Mouse (Mus musculus) frontal cortex, postnatal 36 days (tissue): Measurements from ENCODE around the gene Chordc1.
"Not testable (repeated sequence)": the region's sequence is repeated elsewhere in the genome, so short reads cannot be mapped to it uniquely, and the experiment has no call there.

Experiments used
- DNase-seq, 2 experiments: peaks; one replicate each; pipeline ENCODE4 v3.0.0; 2022; ENCODE audit warnings: low spot score in 2 of 2

The Chordc1 gene

DNA sequence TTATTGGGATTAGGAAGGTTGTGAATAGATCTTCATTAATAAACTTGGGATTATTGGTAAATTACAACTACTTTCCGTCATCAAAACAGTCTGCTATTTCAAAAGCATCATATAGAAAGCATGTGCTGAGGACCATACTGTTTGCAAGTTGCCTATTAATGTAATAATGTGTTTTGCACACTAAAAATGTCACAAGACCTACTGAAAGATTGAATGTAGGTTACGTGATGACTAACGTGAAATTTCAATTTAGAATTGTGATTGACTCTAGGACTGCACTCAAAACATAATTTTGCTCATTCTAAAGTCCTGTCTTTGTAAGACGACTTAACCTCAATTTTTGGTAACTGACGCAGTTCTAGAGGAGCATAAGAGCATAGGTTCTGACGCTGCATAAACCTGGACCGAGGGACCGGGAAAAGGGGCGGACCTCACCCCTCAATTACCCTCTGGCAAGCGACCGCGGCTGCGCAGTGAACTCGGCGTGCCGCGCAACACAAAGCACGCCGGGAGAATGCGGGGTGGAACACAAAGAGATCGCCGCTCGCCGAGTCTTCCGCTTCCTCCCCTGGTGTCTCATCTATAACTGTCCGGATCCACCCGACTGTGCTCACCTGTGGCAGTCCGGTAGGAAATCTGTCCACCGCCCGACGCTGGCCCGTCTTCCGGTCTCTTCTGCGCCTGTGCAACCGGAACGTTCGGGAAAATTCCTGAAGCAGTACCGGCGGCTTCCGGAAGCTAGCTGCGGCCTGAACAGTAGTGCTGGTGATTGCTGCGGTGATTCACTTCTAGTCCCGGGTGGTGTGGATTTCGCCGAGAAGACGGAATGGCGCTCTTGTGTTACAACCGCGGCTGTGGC, at the start of gene Chordc1:
TSS of gene Chordc1 (plus strand) at position 555 of the 859 bp plus-strand sequence.
- peak; percentile 97 for DNase-seq

DNA sequence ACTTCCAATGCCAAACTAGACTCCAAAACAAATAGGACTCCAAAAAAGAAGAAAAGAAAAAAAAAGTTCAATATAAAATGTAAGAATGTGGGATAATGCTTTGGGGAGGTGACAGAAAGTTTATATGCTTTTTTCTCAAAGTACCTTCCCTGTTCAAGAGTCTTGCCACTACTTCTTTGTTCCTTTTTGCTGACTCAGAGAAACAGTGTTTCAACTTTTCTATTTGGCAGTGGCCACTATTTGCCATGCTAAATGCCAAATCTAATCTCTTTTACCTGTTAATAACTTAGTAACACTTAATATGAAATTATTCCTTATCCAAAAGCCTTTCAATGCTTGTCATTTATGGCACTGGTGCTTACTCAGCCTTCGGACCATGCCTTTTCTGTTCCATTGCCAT, 16.0 kb upstream of the Chordc1 start:
- no peak for DNase-seq

DNA sequence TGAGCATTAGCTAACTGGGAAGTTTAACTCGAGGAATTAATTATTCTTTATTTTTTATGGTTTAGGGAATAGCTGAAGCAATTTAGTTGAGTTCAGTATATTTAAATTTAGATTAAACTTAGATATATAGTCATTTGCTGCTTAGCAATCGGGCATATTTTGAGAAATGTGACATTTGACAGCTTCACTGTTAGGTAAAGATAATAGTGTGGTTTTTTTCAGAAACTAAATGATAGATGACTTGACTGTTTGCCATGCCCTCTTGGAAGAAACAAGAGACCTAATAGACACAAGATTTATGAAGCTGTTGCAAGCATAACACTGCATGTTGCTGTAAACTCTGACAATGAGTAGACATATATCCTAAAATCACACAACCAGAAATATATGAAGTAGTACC, 15.1 kb upstream of the Chordc1 start:
- DNase-seq = no peak

DNA sequence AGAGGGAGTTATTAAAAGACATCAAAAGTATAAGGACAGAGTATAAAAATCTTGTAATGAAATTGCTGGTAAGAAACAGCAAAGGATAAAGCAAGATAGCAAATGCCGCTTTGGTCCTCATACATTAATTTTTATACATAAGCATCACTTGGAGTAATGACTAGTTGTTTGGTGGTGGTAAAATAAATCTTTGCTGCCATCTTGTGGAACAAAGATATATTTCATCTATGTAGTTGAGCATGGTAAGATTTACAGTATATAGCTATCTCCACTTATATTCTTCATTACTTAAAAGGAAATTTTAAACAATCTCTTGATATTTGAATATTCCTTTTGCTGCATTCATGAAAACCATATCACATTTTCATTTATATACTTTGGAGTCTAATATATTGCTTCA, 14.4 kb upstream of the Chordc1 start:
- DNase-seq = no peak

DNA sequence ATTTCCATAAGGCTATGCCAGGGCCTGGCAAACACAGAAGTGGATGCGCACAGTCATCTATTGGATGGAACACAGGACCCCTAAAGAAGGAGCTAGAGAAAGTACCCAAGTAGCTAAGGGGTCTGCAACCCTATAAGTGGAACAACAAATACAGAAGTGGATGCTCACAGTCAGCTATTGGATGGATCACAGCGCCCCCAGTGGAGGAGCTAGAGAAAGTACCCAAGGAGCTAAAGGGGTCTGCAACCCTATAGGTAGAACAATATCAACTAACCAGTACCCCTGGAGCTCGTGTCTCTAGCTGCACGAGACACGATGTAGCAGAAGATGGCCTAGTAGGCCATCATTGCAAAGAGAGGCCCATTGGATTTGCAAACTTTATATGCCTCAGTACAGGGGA, 13.2 kb upstream of the Chordc1 start:
- DNase-seq = not testable (repeated sequence)

DNA sequence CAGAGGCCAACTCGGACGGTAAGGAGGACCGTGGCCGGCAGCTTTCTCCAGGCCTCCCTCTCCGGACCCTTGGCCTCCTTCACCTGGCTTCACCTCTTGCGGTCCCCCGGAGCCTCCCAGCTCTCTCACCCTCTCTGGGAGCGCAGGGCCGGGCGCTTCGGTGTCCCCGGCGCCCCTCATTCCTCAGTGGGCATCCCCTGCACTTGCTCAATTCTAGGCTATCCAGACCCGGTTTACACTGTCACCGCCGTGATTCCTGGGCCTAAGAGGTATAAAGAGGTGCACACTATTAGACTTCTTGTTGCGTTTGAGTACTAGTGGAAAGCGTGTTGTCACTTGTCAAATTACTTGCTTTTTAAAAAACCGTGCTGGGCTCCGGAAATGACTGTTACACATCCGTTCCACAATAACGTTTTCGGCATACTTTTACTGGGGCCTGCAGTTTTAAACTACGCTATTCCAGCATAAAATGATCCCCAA, 558 bp downstream of the Chordc1 start:
- DNase-seq = no peak

DNA sequence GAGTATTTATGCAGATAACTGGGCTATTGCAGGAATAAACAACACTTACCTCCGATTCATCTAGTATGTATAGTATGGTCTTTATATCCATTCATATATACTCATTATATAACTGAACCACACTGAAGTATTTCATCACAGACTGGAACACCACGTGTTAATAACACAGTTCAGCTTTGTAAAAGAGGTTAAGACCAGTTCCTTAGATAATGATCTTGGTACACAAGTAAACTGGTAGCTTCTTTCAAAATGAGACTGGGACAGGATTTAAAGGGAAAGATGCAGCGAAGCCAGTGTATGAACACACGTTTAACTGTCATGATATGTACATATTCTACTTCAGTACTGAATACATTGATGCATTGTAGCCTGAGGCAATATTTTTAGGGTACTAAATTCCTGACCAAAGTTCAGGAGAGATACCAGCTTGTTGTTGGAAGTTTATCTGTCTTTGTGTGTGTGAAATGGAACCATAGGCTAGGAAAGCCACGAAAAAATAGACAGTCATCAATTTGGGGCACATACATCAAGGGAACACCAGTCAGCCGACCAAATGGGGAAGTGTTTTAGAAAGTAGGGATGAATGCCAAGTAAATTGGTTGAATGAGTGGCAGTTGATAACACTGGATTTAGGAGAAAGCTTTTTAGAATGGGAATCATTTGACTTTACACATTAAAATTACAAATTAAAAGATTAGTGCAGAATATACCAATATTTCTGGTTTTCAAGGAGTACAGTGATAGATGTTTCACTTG, 1.3 kb downstream of the Chordc1 start:
- no peak for DNase-seq

DNA sequence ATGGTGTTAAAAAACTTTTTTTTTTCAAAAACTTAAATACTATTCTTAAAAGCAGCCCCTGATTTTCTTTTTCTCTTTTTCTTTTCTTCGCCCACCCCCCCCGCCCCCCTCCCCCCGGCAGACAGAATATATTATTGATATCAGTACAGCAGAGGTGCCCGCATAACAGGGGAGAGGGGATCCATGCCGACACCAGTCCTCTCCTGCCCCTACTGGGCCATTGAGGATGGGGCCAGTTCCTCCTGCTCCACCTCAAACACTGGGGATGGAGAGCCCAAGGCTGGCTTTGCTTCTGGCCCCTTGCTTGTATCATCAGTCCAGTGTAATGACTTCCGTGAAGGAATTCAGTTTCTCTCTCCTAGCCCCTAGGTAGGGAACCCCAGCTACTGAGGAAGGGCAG, 6.4 kb downstream of the Chordc1 start:
- no peak for DNase-seq

DNA sequence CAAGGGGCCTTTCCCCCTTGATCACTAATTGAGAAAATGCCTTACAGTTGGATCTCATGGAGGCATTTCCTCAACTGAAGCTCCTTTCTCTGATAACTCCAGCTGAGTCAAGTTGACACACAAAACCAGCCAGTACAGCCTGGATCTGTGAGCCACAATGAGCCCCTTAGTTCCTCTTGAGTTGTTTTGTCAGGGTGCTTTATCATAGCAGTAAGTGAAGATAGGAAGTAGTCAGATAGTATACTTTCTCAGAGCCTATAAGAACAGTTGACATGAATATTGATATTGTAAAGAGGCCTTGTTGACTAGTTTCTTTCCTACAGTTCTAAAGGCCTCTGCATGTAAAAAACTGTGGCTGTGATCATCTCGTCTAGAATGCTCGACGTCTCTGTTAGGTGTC, 28.1 kb downstream of the Chordc1 start:
- DNase-seq = no peak
